Mouse (Mus musculus) C2C12 (cell line): Measurements from ENCODE around the gene Rin1.
A peak's percentile ranks its signal among the peaks of the same experiment; 100 is the strongest.

Experiments
- CEBPB ChIP-seq: IDR thresholded peaks from one replicate; pipeline ENCODE4 v1.6.1; 2011; ENCODE audit warnings: low read depth, mild to moderate bottlenecking, control low read depth, moderate library complexity
- CTCF ChIP-seq: IDR thresholded peaks from one replicate; pipeline ENCODE4 v1.5.1; 2011; ENCODE audit not compliant: control insufficient read depth, insufficient read depth, insufficient read length
- FOSL1 ChIP-seq: IDR thresholded peaks from one replicate; pipeline ENCODE4 v1.8.0; 2011; ENCODE audit warnings: mild to moderate bottlenecking, low read length; ENCODE audit not compliant: poor library complexity, insufficient read depth, severe bottlenecking
- MAX ChIP-seq: IDR thresholded peaks from one replicate; pipeline ENCODE4 v1.6.1; 2011; ENCODE audit warnings: mild to moderate bottlenecking, control low read depth
- MYOD1 ChIP-seq: IDR thresholded peaks from one replicate; pipeline ENCODE4 v1.6.1; 2011; ENCODE audit warnings: low read depth; ENCODE audit not compliant: control insufficient read depth, insufficient read length
- MYOG ChIP-seq: IDR thresholded peaks from one replicate; pipeline ENCODE4 v1.6.1; 2011; ENCODE audit not compliant: control insufficient read depth, insufficient read length; ENCODE audit errors: extremely low read depth
- USF1 ChIP-seq: IDR thresholded peaks from one replicate; pipeline ENCODE4 v1.6.1; 2011; ENCODE audit warnings: low read depth, mild to moderate bottlenecking, control low read depth, moderate library complexity

GRCm38 (mm10) chr19:5004925-5005324, 45.4 kb upstream of the Rin1 start:
- TF ChIP-seq CTCF (no peak), MYOD1 (peak; percentile 39), FOSL1 (no peak), MAX (no peak), MYOG (no peak), USF1 (no peak), CEBPB (no peak)
